Mouse (Mus musculus): ENCODE measurements at regions not wholly inside any gene's neighbourhood (a gene's known extent, or its start where the extent isn't known, plus 50 kb on each side); places are given as distances from the start of the nearest gene placed in this dataset.
"Not testable (repeated sequence)": the region's sequence is repeated elsewhere in the genome, so short reads cannot be mapped to it uniquely, and the experiment has no call there.

- no peaks in the 10 kb centered on the region for H3K27me3 ChIP-seq (ENCODE audit: insufficient read depth, low read length)
- TF ChIP-seq CTCF (IDR thresholded peaks at IDR 0.05; ENCODE audit: low read depth) = no peak
- DNase-seq = no peak
- no peak overlapping the region for H3K9ac ChIP-seq
- H3K4me3 ChIP-seq (ENCODE audit: low read depth, low read length) = no peak overlapping the region
- no peaks in the 10 kb centered on the region for H3K36me3 ChIP-seq (ENCODE audit: insufficient read depth)
- H3K4me1 ChIP-seq (ENCODE audit: insufficient read depth) = no peaks in the 10 kb centered on the region
- no peak overlapping the region for H3K27ac ChIP-seq (ENCODE audit: low read depth)
- H3K4me2 ChIP-seq = no peak overlapping the region
- 80% methylated on average over 8 of the region's 8 CpGs for WGBS
- ATAC-seq (ENCODE audit: insufficient read depth) = no peak
- no peaks in the 10 kb centered on the region for H3K9me3 ChIP-seq (ENCODE audit: low read depth, low read length)
These were observed 129.8 kb upstream of the Adcy2 start for GRCm38 (mm10) chr13:69129056-69129620.

- no peaks in the 10 kb centered on the region for H3K4me1 ChIP-seq (ENCODE audit: insufficient read depth)
- no peaks in the 10 kb centered on the region for H3K9me3 ChIP-seq (ENCODE audit: low read depth, low read length)
- no peak overlapping the region for H3K27ac ChIP-seq (ENCODE audit: low read depth)
- H3K27me3 ChIP-seq (ENCODE audit: insufficient read depth, low read length) = no peaks in the 10 kb centered on the region
- no peak overlapping the region for H3K4me3 ChIP-seq (ENCODE audit: low read depth, low read length)
- H3K4me2 ChIP-seq = no peak overlapping the region
- 48% methylated on average over 3 of the region's 3 CpGs for WGBS
- ATAC-seq (ENCODE audit: insufficient read depth) = no peak
- peak; percentile 33 for DNase-seq
- TF ChIP-seq CTCF (IDR thresholded peaks at IDR 0.05; ENCODE audit: low read depth) = no peak
- no peaks in the 10 kb centered on the region for H3K36me3 ChIP-seq (ENCODE audit: insufficient read depth)
- no peak overlapping the region for H3K9ac ChIP-seq
These were observed 128.2 kb upstream of the Adcy2 start for GRCm38 (mm10) chr13:69127522-69127921.

- 88% methylated on average over 8 of the region's 8 CpGs for WGBS
- H3K4me3 ChIP-seq (ENCODE audit: low read depth, low read length); ATAC-seq (ENCODE audit: insufficient read depth): not testable (repeated sequence)
These were observed 119.4 kb upstream of the Adcy2 start for GRCm38 (mm10) chr13:69118743-69119142.

GRCm38 (mm10) chr13:69109168-69109567 is 109.8 kb upstream of the Adcy2 start:
- H3K4me2 ChIP-seq = no peak overlapping the region
- no peaks in the 10 kb centered on the region for H3K9me3 ChIP-seq (ENCODE audit: low read depth, low read length)
- no peak for TF ChIP-seq CTCF (IDR thresholded peaks at IDR 0.05; ENCODE audit: low read depth)
- H3K9ac ChIP-seq = no peak overlapping the region
- ATAC-seq (ENCODE audit: insufficient read depth) (no peak), DNase-seq (no peak)
- no peaks in the 10 kb centered on the region for H3K36me3 ChIP-seq (ENCODE audit: insufficient read depth)
- no peak overlapping the region for H3K27ac ChIP-seq (ENCODE audit: low read depth)
- no peaks in the 10 kb centered on the region for H3K27me3 ChIP-seq (ENCODE audit: insufficient read depth, low read length)
- no peak overlapping the region for H3K4me3 ChIP-seq (ENCODE audit: low read depth, low read length)
- no peaks in the 10 kb centered on the region for H3K4me1 ChIP-seq (ENCODE audit: insufficient read depth)
- 77% methylated on average over 2 of the region's 2 CpGs for WGBS

More at GRCm38 (mm10) chr13:69118743-69119142, 119.4 kb upstream of the Adcy2 start:
- not testable (repeated sequence) for H3K27ac ChIP-seq (ENCODE audit: low read depth); H3K4me1 ChIP-seq (ENCODE audit: insufficient read depth); H3K9me3 ChIP-seq (ENCODE audit: low read depth, low read length); H3K36me3 ChIP-seq (ENCODE audit: insufficient read depth); H3K27me3 ChIP-seq (ENCODE audit: insufficient read depth, low read length); H3K4me2 ChIP-seq; DNase-seq; H3K9ac ChIP-seq

DNA sequence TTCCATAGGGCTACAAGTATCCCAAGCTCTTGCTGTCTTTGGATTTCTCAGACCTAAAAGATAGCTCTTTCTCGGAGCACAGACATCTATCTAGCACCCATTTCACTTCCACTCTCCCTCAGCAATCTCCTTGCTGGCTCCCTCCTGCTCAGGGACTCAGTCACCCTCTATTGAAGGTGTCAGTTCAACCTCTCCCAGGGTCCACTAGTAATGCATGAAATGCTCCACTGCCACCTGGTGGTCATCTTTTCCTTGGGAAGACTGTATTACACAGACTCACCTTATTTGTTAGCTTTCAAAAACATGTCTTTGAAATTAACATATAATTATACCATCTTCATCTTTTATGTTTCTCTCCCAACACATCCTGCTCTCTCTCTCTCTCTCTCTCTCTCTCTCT is 87.3 kb upstream of the Adcy2 start:
- TF ChIP-seq CTCF (IDR thresholded peaks at IDR 0.05; ENCODE audit: low read depth) = peak; percentile 75
- no peak overlapping the region for H3K4me2 ChIP-seq
- H3K4me1 ChIP-seq (ENCODE audit: insufficient read depth) = no peaks in the 10 kb centered on the region
- H3K27me3 ChIP-seq (ENCODE audit: insufficient read depth, low read length) = no peaks in the 10 kb centered on the region
- H3K9me3 ChIP-seq (ENCODE audit: low read depth, low read length) = no peaks in the 10 kb centered on the region
- ATAC-seq (ENCODE audit: insufficient read depth) (no peak), DNase-seq (peak; percentile 81)
- 41% methylated on average over 1 of the region's 1 CpGs for WGBS
- no peaks in the 10 kb centered on the region for H3K36me3 ChIP-seq (ENCODE audit: insufficient read depth)
- no peak overlapping the region for H3K4me3 ChIP-seq (ENCODE audit: low read depth, low read length)
- H3K9ac ChIP-seq = no peak overlapping the region
- H3K27ac ChIP-seq (ENCODE audit: low read depth) = no peak overlapping the region

DNA sequence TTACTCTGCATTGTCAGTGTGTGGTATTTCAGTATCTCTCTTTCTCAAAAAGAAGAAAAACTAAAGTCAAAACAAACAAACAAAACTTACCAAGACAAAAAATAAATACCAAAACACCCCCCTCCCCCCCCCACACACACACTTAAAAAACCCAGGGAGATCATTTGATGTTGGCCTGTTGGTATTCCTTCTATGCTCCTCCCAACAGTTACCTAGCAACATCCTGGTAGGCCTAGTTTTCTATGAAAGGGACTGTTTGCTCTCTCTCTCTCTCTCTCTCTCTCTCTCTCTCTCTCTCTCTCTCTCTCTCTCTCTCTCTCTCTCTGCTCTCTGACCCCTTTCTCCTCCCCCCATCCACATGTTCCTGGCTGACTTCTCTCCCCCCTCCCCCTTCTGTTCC is 71.0 kb upstream of the Adcy2 start:
- H3K4me1 ChIP-seq (ENCODE audit: insufficient read depth) = no peaks in the 10 kb centered on the region
- no peaks in the 10 kb centered on the region for H3K36me3 ChIP-seq (ENCODE audit: insufficient read depth)
- no peak overlapping the region for H3K4me2 ChIP-seq
- TF ChIP-seq CTCF (IDR thresholded peaks at IDR 0.05; ENCODE audit: low read depth) = no peak
- H3K9ac ChIP-seq = no peak overlapping the region
- no peak for ATAC-seq (ENCODE audit: insufficient read depth)
- H3K9me3 ChIP-seq (ENCODE audit: low read depth, low read length) = no peaks in the 10 kb centered on the region
- H3K27me3 ChIP-seq (ENCODE audit: insufficient read depth, low read length) = no peaks in the 10 kb centered on the region
- H3K27ac ChIP-seq (ENCODE audit: low read depth) = no peak overlapping the region
- no peak overlapping the region for H3K4me3 ChIP-seq (ENCODE audit: low read depth, low read length)
- DNase-seq = no peak

DNA sequence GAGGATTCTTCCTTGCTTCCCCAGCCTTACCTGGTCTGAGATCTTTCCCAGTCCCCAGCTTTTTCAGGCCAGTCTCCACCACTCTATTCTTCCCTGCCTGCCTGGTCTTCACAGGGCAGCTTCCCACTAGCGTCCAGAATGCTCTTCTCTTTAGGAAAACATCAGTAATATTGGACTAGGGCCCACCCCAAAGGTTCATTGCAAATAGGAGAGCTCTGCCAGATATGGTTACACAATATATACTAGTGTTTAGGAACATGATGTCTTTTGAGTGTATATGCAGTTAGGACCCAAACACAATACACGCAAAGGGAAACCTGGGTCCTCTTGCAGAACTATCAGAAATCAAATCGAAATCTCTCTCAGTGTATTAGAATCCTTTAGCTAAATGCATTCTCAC is 70.5 kb upstream of the Adcy2 start:
- no peak overlapping the region for H3K9ac ChIP-seq
- H3K4me1 ChIP-seq (ENCODE audit: insufficient read depth) = no peaks in the 10 kb centered on the region
- DNase-seq (no peak), ATAC-seq (ENCODE audit: insufficient read depth) (no peak)
- no peak overlapping the region for H3K4me3 ChIP-seq (ENCODE audit: low read depth, low read length)
- no peak for TF ChIP-seq CTCF (IDR thresholded peaks at IDR 0.05; ENCODE audit: low read depth)
- WGBS = 81% methylated on average over 3 of the region's 3 CpGs
- no peaks in the 10 kb centered on the region for H3K9me3 ChIP-seq (ENCODE audit: low read depth, low read length)
- H3K36me3 ChIP-seq (ENCODE audit: insufficient read depth) = no peaks in the 10 kb centered on the region
- H3K4me2 ChIP-seq = no peak overlapping the region
- no peaks in the 10 kb centered on the region for H3K27me3 ChIP-seq (ENCODE audit: insufficient read depth, low read length)
- no peak overlapping the region for H3K27ac ChIP-seq (ENCODE audit: low read depth)

DNA sequence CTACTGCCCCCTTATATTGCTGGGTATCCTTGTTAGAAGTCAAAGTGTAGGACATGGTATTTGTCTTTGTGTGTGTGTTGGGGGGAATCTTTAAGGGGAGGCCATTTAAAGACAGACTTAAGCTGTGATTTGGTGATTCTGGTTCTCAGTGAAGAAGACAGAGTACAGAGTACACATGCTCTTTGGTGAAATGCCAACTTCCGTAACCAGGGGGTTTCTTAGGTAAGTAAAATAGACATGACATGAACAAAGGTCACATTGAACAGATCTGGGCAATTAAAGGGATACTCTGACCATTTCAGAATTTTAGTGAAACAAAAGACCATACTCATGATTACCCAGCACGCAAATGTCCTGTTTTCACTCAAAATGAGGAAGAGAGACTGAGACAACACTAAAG is 67.3 kb upstream of the Adcy2 start:
- Histone ChIP-seq H3K36me3 (ENCODE audit: insufficient read depth) (no peaks in the 10 kb centered on the region), H3K4me1 (ENCODE audit: insufficient read depth) (no peaks in the 10 kb centered on the region), H3K9ac (no peak overlapping the region), H3K9me3 (ENCODE audit: low read depth, low read length) (no peaks in the 10 kb centered on the region), H3K4me2 (no peak overlapping the region), H3K27me3 (ENCODE audit: insufficient read depth, low read length) (no peaks in the 10 kb centered on the region), H3K27ac (ENCODE audit: low read depth) (no peak overlapping the region), H3K4me3 (ENCODE audit: low read depth, low read length) (no peak overlapping the region)
- 74% methylated on average over 2 of the region's 2 CpGs for WGBS
- DNase-seq = no peak
- no peak for TF ChIP-seq CTCF (IDR thresholded peaks at IDR 0.05; ENCODE audit: low read depth)
- no peak for ATAC-seq (ENCODE audit: insufficient read depth)

All from lung, embryonic 14.5 days (tissue).